Mouse (Mus musculus): ENCODE measurements around the gene Atp13a2.

DNA sequence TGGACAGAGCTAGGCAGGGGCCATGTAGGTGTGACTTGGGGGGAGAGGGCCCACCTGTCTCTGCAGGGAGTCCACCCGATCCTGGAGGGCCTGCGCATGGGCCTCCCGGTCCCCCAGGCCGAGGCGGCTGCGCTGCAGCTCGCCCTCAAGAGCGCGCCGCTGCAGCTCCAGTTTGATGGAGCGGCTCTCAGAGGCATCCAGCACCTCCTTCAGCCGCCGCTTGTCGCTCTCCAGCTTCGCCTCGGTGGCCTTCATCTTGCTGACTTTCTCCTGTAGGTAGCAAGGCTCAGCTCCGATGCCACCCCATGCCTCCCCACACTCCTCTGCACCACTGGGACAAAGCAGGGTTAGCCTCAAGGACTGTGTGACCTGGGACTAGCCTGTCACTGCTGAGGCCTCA lies 33.5 kb downstream of the Atp13a2 start:
- no peak for TF ChIP-seq GATA1 (IDR thresholded peaks at IDR 0.05; ENCODE audit: low read length)
- no peak for TF ChIP-seq TAL1 (IDR thresholded peaks at IDR 0.05; ENCODE audit: low read length)
